Mouse (Mus musculus) limb, embryonic 14.5 days (tissue): ENCODE measurements around the gene Pnldc1. TPM values are rescaled to one million over a fixed set of nuclear protein-coding genes. Genes with fewer than 3 reads are reported as not detected.

Experiments
- ATAC-seq: fragments of 200-750 bp; cut with Nextera tagmentation; 2 replicates; pipeline ENCODE4 v1.8.0; 2017; ENCODE audit warnings: low read depth, moderate number of reproducible peaks, moderate TSS enrichment; ENCODE audit not compliant: low FRiP score
- DNase-seq: peaks from one replicate; pipeline ENCODE4 v3.0.0-alpha.2; 2015; ENCODE audit warnings: low spot score
- H3K27ac ChIP-seq: fragments of 300-500 bp; sonication (generic); replicated peaks from 2 replicates; pipeline ENCODE4 v1.5.1; 2014; ENCODE audit warnings: low read depth, mild to moderate bottlenecking, low read length, moderate library complexity, mixed read lengths
- H3K27me3 ChIP-seq: fragments of 300-500 bp; sonication (generic); 2 replicates; pipeline ENCODE4 v1.6.1; 2014; ENCODE audit warnings: low read length, mixed read lengths; ENCODE audit not compliant: control insufficient read depth, insufficient read depth
- H3K36me3 ChIP-seq: fragments of 300-500 bp; sonication (generic); 2 replicates; pipeline ENCODE4 v1.6.1; 2014; ENCODE audit warnings: mild to moderate bottlenecking, low read length, moderate library complexity, mixed read lengths; ENCODE audit not compliant: control insufficient read depth, insufficient read depth
- H3K4me1 ChIP-seq: fragments of 300-500 bp; sonication (generic); 2 replicates; pipeline ENCODE4 v1.6.1; 2014; ENCODE audit warnings: antibody characterized with exemption, low read length, mixed read lengths; ENCODE audit not compliant: control insufficient read depth, insufficient read depth
- H3K4me2 ChIP-seq: fragments of 300-500 bp; sonication (generic); replicated peaks from 2 replicates; pipeline ENCODE4 v1.6.1; 2014; ENCODE audit warnings: low read depth, mild to moderate bottlenecking, low read length, moderate library complexity; ENCODE audit not compliant: severe bottlenecking
- H3K4me3 ChIP-seq: fragments of 300-500 bp; sonication (generic); replicated peaks from 2 replicates; pipeline ENCODE4 v1.5.1; 2014; ENCODE audit warnings: low read length
- H3K9ac ChIP-seq: fragments of 300-500 bp; sonication (generic); 2 replicates; pipeline ENCODE4 v1.6.1; 2014; ENCODE audit warnings: mild to moderate bottlenecking, low read depth, low read length, moderate library complexity; ENCODE audit not compliant: severe bottlenecking
- H3K9me3 ChIP-seq: fragments of 300-500 bp; sonication (generic); 2 replicates; pipeline ENCODE4 v1.6.1; 2016; ENCODE audit warnings: low read length; ENCODE audit not compliant: control insufficient read depth
- POLR2A ChIP-seq: fragments of 200-500 bp; IDR thresholded peaks from 2 replicates; pipeline ENCODE4 v1.8.0; 2012; ENCODE audit warnings: inconsistent platforms, mild to moderate bottlenecking, moderate library complexity, borderline replicate concordance; ENCODE audit not compliant: insufficient read depth, insufficient read length; ENCODE audit errors: extremely low read depth
- WGBS: fragments of 180-500 bp; shearing (Covaris S2); extraction: QIAGEN DNeasy Blood & Tissue Kit; methylation state at CpG from one replicate; pipeline ENCODE4 v1.1.7; 2014; 5-methylcytosine and 5-hydroxymethylcytosine counted together
- microRNA-seq: library from miRNA; unstranded; fragments of <30 nt; microRNA quantifications from one replicate; pipeline ENCODE4, GENCODE M21; 2016
- polyA plus RNA-seq, 2 experiments: library from polyadenylated mRNA; depleted of rRNA in 1 of 2; stranded (reverse) in 1 of 2; unstranded in 1 of 2; fragments of >200 nt; fragmentation: Nextera tagmentation in 1 of 2; extraction: Ambion mirVana in 1 of 2; gene quantifications; 2 replicates each; pipeline versions ENCODE4 v1.2.1 to v1.2.3; 2012 to 2014

Pnldc1 gene
- polyA plus RNA-seq, 2 experiments, result 2.4 to 5.1 TPM

DNA sequence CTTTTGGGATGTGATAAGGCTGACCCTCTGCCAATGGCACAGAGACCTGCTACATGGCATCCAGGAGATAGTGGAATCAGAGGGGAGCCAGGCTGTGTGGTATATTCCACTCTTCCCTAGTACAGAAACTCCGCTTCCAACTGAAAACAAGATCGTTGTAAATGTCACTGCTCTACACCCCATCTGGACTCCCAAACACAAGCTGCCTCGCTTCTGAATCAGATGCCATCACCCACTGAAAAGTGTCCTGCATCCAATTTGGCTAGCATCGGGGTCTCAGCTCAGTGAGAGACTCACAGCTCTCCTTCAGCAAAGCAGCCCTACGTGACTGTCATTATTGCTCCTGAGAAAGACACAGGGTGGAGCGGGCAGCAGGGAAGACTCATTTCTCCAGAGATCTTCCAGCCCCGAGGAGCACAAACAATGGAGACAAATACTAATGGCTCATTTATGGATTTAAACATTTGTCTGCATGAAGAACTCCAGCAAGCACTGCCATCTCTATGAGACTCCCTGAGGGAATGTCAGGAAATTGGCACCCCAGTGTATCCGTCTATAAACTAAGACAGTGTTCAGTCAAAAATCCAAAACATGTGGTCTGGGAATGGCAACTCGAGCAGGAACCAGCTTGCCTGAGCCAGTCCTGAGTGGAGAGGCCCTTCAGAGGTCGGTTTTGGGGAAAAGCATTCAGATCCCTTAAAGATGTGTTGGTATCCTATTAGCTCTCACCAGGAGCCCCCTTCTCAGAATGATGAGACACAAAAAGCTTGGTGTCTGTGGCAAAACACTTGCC, 70.4 kb downstream of the Pnldc1 start:
- ATAC-seq, result no peak
- 35% methylated on average over 10 of the region's 10 CpGs for WGBS

More for the DNA sequence above, 70.4 kb downstream of the Pnldc1 start:
- H3K4me3 ChIP-seq, result no peak overlapping the region
- H3K4me1 ChIP-seq, result peaks cover 21% of the 10 kb centered on the region
- H3K9me3 ChIP-seq, result no peaks in the 10 kb centered on the region
- no peak overlapping the region for H3K27ac ChIP-seq
- no peaks in the 10 kb centered on the region for H3K27me3 ChIP-seq
- TF ChIP-seq POLR2A, result no peak
- peaks cover 2% of the 10 kb centered on the region; the same call in 1 of the 2 replicates for H3K36me3 ChIP-seq
- no peak overlapping the region for H3K4me2 ChIP-seq
- H3K9ac ChIP-seq, result no peak overlapping the region
- DNase-seq, result no peak

Small RNA genes within 50 kb of the gene (microRNA-seq; reads per million reads assigned to microRNA genes)
- not detected for gene Gm24085

Other genes with a start within 250 kb of the Pnldc1 start
- 0.14 and 0.18 TPM in 2 replicates for gene Slc22a1, start 234.4 kb downstream of the Pnldc1 start, polyA plus RNA-seq (2012; rRNA removed)
- not detected in 2 replicates for gene Slc22a1, start 234.4 kb downstream of the Pnldc1 start, polyA plus RNA-seq (2014; fragmentation: Nextera tagmentation; extraction: Ambion mirVana)
- 97.3 and 99.6 TPM in 2 replicates for gene Igf2r, start 140.6 kb downstream of the Pnldc1 start, polyA plus RNA-seq (2012; rRNA removed)
- gene Igf2r, start 140.6 kb downstream of the Pnldc1 start, polyA plus RNA-seq (2014; fragmentation: Nextera tagmentation; extraction: Ambion mirVana), result 60.6 and 62.4 TPM in 2 replicates
- gene Mas1, start 42.1 kb downstream of the Pnldc1 start, polyA plus RNA-seq (2012; rRNA removed), result 1.7 and 1.9 TPM in 2 replicates
- 1.4 and 2.1 TPM in 2 replicates for gene Mas1, start 42.1 kb downstream of the Pnldc1 start, polyA plus RNA-seq (2014; fragmentation: Nextera tagmentation; extraction: Ambion mirVana)
- 0.38 and 0.73 TPM in 2 replicates for gene Mrgprh, start 34.2 kb downstream of the Pnldc1 start, polyA plus RNA-seq (2012; rRNA removed)
- gene Mrgprh, start 34.2 kb downstream of the Pnldc1 start, polyA plus RNA-seq (2014; fragmentation: Nextera tagmentation; extraction: Ambion mirVana), result 0.10 and 0.14 TPM in 2 replicates
- 184 and 212 TPM in 2 replicates for gene Tcp1, start 5.5 kb upstream of the Pnldc1 start, polyA plus RNA-seq (2012; rRNA removed)
- 386 and 395 TPM in 2 replicates for gene Tcp1, start 5.5 kb upstream of the Pnldc1 start, polyA plus RNA-seq (2014; fragmentation: Nextera tagmentation; extraction: Ambion mirVana)
- gene Mrpl18, start 6.1 kb upstream of the Pnldc1 start, polyA plus RNA-seq (2012; rRNA removed), result 47.4 and 66.4 TPM in 2 replicates
- 127 and 135 TPM in 2 replicates for gene Mrpl18, start 6.1 kb upstream of the Pnldc1 start, polyA plus RNA-seq (2014; fragmentation: Nextera tagmentation; extraction: Ambion mirVana)
- 0.33 and 0.81 TPM in 2 replicates for gene Acat3, start 30.4 kb upstream of the Pnldc1 start, polyA plus RNA-seq (2012; rRNA removed)
- gene Acat3, start 30.4 kb upstream of the Pnldc1 start, polyA plus RNA-seq (2014; fragmentation: Nextera tagmentation; extraction: Ambion mirVana), result 0.47 and 1.1 TPM in 2 replicates
- gene Acat2, start 50.5 kb upstream of the Pnldc1 start, polyA plus RNA-seq (2012; rRNA removed), result 62.9 and 67.4 TPM in 2 replicates
- 110 and 119 TPM in 2 replicates for gene Acat2, start 50.5 kb upstream of the Pnldc1 start, polyA plus RNA-seq (2014; fragmentation: Nextera tagmentation; extraction: Ambion mirVana)
- 61.7 and 86.1 TPM in 2 replicates for gene Wtap, start 83.9 kb upstream of the Pnldc1 start, polyA plus RNA-seq (2012; rRNA removed)
- 135 and 141 TPM in 2 replicates for gene Wtap, start 83.9 kb upstream of the Pnldc1 start, polyA plus RNA-seq (2014; fragmentation: Nextera tagmentation; extraction: Ambion mirVana)
- gene Sod2, start 96.6 kb upstream of the Pnldc1 start, polyA plus RNA-seq (2012; rRNA removed), result 98.2 and 118 TPM in 2 replicates
- 103 and 116 TPM in 2 replicates for gene Sod2, start 96.6 kb upstream of the Pnldc1 start, polyA plus RNA-seq (2014; fragmentation: Nextera tagmentation; extraction: Ambion mirVana)
- gene Gpr31b, start 142.1 kb upstream of the Pnldc1 start, polyA plus RNA-seq (2012; rRNA removed), result 0.06 and 0.09 TPM in 2 replicates
- gene Gpr31b, start 142.1 kb upstream of the Pnldc1 start, polyA plus RNA-seq (2014; fragmentation: Nextera tagmentation; extraction: Ambion mirVana), result 0.18 TPM in 1 of 2 replicates, not detected in the other
- 0.33 and 0.74 TPM in 2 replicates for gene Tcp10b, start 150.9 kb upstream of the Pnldc1 start, polyA plus RNA-seq (2012; rRNA removed)
- 0.14 TPM in 2 replicates for gene Tcp10b, start 150.9 kb upstream of the Pnldc1 start, polyA plus RNA-seq (2014; fragmentation: Nextera tagmentation; extraction: Ambion mirVana)
- 0.10 TPM in 2 replicates for gene Unc93a, start 221.6 kb upstream of the Pnldc1 start, polyA plus RNA-seq (2012; rRNA removed)
- gene Unc93a, start 221.6 kb upstream of the Pnldc1 start, polyA plus RNA-seq (2014; fragmentation: Nextera tagmentation; extraction: Ambion mirVana), result 0.12 and 0.21 TPM in 2 replicates